ENCODE assay signal across 7 mouse cellular contexts in the genomic region with DNA sequence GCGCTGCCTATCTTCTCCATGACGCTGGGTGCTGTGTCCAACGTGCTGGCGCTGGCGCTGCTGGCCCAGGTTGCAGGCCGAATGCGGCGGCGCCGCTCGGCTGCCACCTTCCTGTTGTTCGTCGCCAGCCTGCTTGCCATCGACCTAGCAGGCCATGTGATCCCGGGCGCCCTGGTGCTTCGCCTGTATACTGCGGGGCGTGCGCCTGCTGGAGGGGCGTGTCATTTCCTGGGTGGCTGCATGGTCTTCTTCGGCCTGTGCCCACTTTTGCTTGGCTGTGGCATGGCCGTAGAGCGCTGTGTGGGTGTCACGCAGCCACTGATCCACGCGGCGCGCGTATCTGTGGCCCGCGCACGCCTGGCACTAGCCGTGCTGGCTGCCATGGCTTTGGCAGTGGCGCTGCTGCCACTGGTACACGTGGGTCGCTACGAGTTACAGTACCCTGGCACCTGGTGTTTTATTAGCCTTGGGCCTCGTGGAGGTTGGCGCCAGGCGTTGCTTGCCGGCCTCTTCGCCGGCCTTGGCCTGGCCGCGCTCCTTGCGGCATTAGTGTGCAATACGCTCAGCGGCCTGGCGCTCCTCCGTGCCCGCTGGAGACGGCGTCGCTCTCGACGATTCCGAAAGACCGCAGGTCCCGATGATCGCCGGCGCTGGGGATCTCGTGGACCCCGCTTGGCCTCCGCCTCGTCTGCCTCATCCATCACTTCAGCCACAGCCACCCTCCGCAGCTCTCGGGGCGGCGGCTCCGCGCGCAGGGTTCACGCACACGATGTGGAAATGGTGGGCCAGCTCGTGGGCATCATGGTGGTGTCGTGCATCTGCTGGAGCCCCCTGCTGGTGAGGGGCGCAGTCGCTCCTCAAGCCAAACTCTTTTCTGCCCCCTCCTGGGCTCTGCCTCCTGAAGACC. TPM values are rescaled to one million over a fixed set of nuclear protein-coding genes. Genes with fewer than 3 reads are reported as not detected.
DNase-seq lines count a peak whose midpoint lies in the region; ATAC-seq and TF ChIP-seq lines count a peak whose summit lies in the region.

No protein-coding gene starts in this region.

- 21% methylated on average over 80 of the region's 80 CpGs for WGBS in heart, embryonic 14.5 days

- H3K4me3 ChIP-seq in E14TG2a.4 (replicated peaks; ENCODE audit: low read length), result peak overlapping the region; percentile 76
- peak overlapping the region; percentile 35 to 40 for H3K4me3 ChIP-seq in heart, embryonic 14.5 days (ENCODE audit: control insufficient read depth in 1 of 2, insufficient read depth in 1 of 2, low read depth in 1 of 2, low read length in 2 of 2)

- H3K4me1 ChIP-seq in E14TG2a.4 (replicated peaks; ENCODE audit: low read depth, low read length), result peaks cover 72% of the 10 kb centered on the region
- H3K4me1 ChIP-seq in heart, embryonic 14.5 days (ENCODE audit: control insufficient read depth in 2 of 2, insufficient read depth in 2 of 2, low read length in 2 of 2), result peaks cover 20 to 28% of the 10 kb centered on the region in 2 experiments; a peak in 3 of 4 replicates

- DNase-seq in ZHBTc4 (ENCODE audit: low read depth, low spot score), result peak; percentile 87
- peak; percentile 90 for DNase-seq in embryo, embryonic 11 days
- DNase-seq in layer of hippocampus, postnatal 10 days (ENCODE audit: low spot score in 2 of 2), result peak; percentile 85 to 89
- DNase-seq in spleen, adult 12 weeks (ENCODE audit: low spot score), result peak; percentile 32

- peaks cover 23% of the 10 kb centered on the region for H3K27me3 ChIP-seq in E14TG2a.4 (ENCODE audit: insufficient read depth, low read length)
- H3K27me3 ChIP-seq in heart, embryonic 14.5 days (ENCODE audit: control insufficient read depth, insufficient read depth, low read length), result peaks cover 7% of the 10 kb centered on the region; the same call in 1 of the 2 replicates

- TF ChIP-seq CTCF in E14TG2a.4 (conservative IDR thresholded peaks at IDR 0.05; ENCODE audit: low read length), result peak; percentile 56

- ATAC-seq in heart, embryonic 14.5 days (ENCODE audit: insufficient number of reproducible peaks, insufficient read depth, low FRiP score, low read depth), result no peak; the same call in 1 of the 2 replicates
- ATAC-seq in megakaryocyte progenitor cell, adult 5-6 weeks (replicated peaks; ENCODE audit: poor library complexity), result peak; percentile 65

- H3K9ac ChIP-seq in heart, embryonic 14.5 days (ENCODE audit: low read length), result peak overlapping the region; percentile 56

- peak overlapping the region; percentile 81 for H3K4me2 ChIP-seq in heart, embryonic 14.5 days (ENCODE audit: low read length)

- 0 out of 4 replicates have a peak overlapping the region, but pooled peaks of 1 of the 2 experiments have one; percentile 33 for H3K27ac ChIP-seq in heart, embryonic 14.5 days (replicated peaks in 1 of 2; ENCODE audit: control insufficient read depth in 1 of 2, insufficient read depth in 1 of 2, low read depth in 2 of 2, low read length in 2 of 2)

- H3K36me3 ChIP-seq in E14TG2a.4 (ENCODE audit: insufficient read depth, low read length), result peaks cover 58% of the 10 kb centered on the region
- peaks cover 60% of the 10 kb centered on the region for H3K36me3 ChIP-seq in heart, embryonic 14.5 days (ENCODE audit: control insufficient read depth, insufficient read depth, low read length)

- no peaks in the 10 kb centered on the region; the same call in 1 of the 2 replicates for H3K9me3 ChIP-seq in E14TG2a.4 (ENCODE audit: low read length)
- no peaks in the 10 kb centered on the region for H3K9me3 ChIP-seq in heart, embryonic 14.5 days (ENCODE audit: control insufficient read depth, low read length)

RNA-seq across cellular contexts. Expression of a gene that starts 1.8 kb away (rescaled TPM):
- 0.42 and 0.58 TPM in 2 replicates for polyA plus RNA-seq in heart, embryonic 14.5 days (2014; fragmentation: Nextera tagmentation; extraction: Ambion mirVana)
- total RNA-seq in layer of hippocampus, postnatal 10 days (2021), result 1 to 10 TPM in 1 of 2 experiments, under 1 TPM in 1; 0.32 to 1.0 TPM
- 0.10 TPM in 1 of 2 replicates, not detected in the other for total RNA-seq in megakaryocyte progenitor cell, adult 5-6 weeks (2015)
- total RNA-seq in megakaryocyte progenitor cell, adult 5-6 weeks (2017), result 0.87 and 1.6 TPM in 2 replicates

RNA-seq across cellular contexts. Expression of a gene that starts 15.8 kb away (rescaled TPM):
- 133 and 139 TPM in 2 replicates for polyA plus RNA-seq in heart, embryonic 14.5 days (2014; fragmentation: Nextera tagmentation; extraction: Ambion mirVana)
- 10 to 100 TPM; 65.2 to 77.6 TPM for total RNA-seq in layer of hippocampus, postnatal 10 days (2021)
- 14.7 and 19.0 TPM in 2 replicates for total RNA-seq in megakaryocyte progenitor cell, adult 5-6 weeks (2015)
- total RNA-seq in megakaryocyte progenitor cell, adult 5-6 weeks (2017), result 14.3 and 17.8 TPM in 2 replicates

RNA-seq across cellular contexts. Expression of a gene that starts 30.7 kb away (rescaled TPM):
- polyA plus RNA-seq in heart, embryonic 14.5 days (2014; fragmentation: Nextera tagmentation; extraction: Ambion mirVana), result 19.5 and 22.7 TPM in 2 replicates
- total RNA-seq in layer of hippocampus, postnatal 10 days (2021), result 10 to 100 TPM; 65.0 to 73.7 TPM
- total RNA-seq in megakaryocyte progenitor cell, adult 5-6 weeks (2015), result 31.5 and 31.6 TPM in 2 replicates
- 62.5 and 78.8 TPM in 2 replicates for total RNA-seq in megakaryocyte progenitor cell, adult 5-6 weeks (2017)

RNA-seq across cellular contexts. Expression of a gene that starts 46.7 kb away (rescaled TPM):
- 114 and 119 TPM in 2 replicates for polyA plus RNA-seq in heart, embryonic 14.5 days (2014; fragmentation: Nextera tagmentation; extraction: Ambion mirVana)
- 10 to 100 TPM; 25.4 to 27.7 TPM for total RNA-seq in layer of hippocampus, postnatal 10 days (2021)
- total RNA-seq in megakaryocyte progenitor cell, adult 5-6 weeks (2015), result 119 and 139 TPM in 2 replicates
- 121 and 131 TPM in 2 replicates for total RNA-seq in megakaryocyte progenitor cell, adult 5-6 weeks (2017)

Comparison
In these comparisons a context has a peak if more than half of its experiments do, and no peak if none do; other contexts are left out.
1. DNase-seq: peak in every context shown above with its lines; median percentile 90 in embryo, embryonic 11 days; 87 in ZHBTc4; 87 in layer of hippocampus, postnatal 10 days; 32 in spleen, adult 12 weeks.